Mouse (Mus musculus) thymus, postnatal 4 days (tissue): ENCODE measurements around the gene Ldb3.

ENCODE experiments used
- DNase-seq: peaks from one replicate; pipeline ENCODE4 v3.0.0; 2021

The Ldb3 gene

GRCm38 (mm10) chr14:34505309-34505708 lies 83.2 kb downstream of the Ldb3 start:
- no peak for DNase-seq

- DNase-seq, result no peak
Measured at GRCm38 (mm10) chr14:34504377-34504776, 84.1 kb downstream of the Ldb3 start.

GRCm38 (mm10) chr14:34503759-34504158 lies 84.7 kb downstream of the Ldb3 start:
- no peak for DNase-seq

- DNase-seq, result no peak
Measured at GRCm38 (mm10) chr14:34503325-34503647, 85.2 kb downstream of the Ldb3 start, which contains the start of gene Bmpr1a. TSS of gene Bmpr1a (minus strand) at chr14:34503341.

- DNase-seq, result peak; percentile 92
Measured at GRCm38 (mm10) chr14:34502475-34503324, 85.8 kb downstream of the Ldb3 start.

- DNase-seq, result peak; percentile 67
Measured at GRCm38 (mm10) chr14:34501804-34502474, 86.5 kb downstream of the Ldb3 start.

GRCm38 (mm10) chr14:34501447-34501803 lies 87.1 kb downstream of the Ldb3 start:
- peak; percentile 9 for DNase-seq

GRCm38 (mm10) chr14:34500309-34500708 lies 88.2 kb downstream of the Ldb3 start:
- no peak for DNase-seq

GRCm38 (mm10) chr14:34499664-34500063 lies 88.8 kb downstream of the Ldb3 start:
- DNase-seq, result no peak

- no peak for DNase-seq
Measured at GRCm38 (mm10) chr14:34497346-34497745, 91.1 kb downstream of the Ldb3 start.

GRCm38 (mm10) chr14:34493682-34494081 lies 94.8 kb downstream of the Ldb3 start:
- no peak for DNase-seq

- DNase-seq, result no peak
Measured at GRCm38 (mm10) chr14:34492688-34493087, 95.8 kb downstream of the Ldb3 start.

- DNase-seq, result no peak
Measured at GRCm38 (mm10) chr14:34490965-34491364, 97.5 kb downstream of the Ldb3 start.

GRCm38 (mm10) chr14:34489928-34490327 lies 98.6 kb downstream of the Ldb3 start:
- no peak for DNase-seq

- DNase-seq, result no peak
Measured at GRCm38 (mm10) chr14:34486169-34486568, 102.3 kb downstream of the Ldb3 start.

- DNase-seq, result no peak
Measured at GRCm38 (mm10) chr14:34483469-34484341, 104.8 kb downstream of the Ldb3 start.
